Mouse (Mus musculus) midbrain, postnatal 0 days (tissue): ENCODE measurements at regions not wholly inside any gene's neighbourhood (a gene's known extent, or its start where the extent isn't known, plus 50 kb on each side); places are given as distances from the start of the nearest gene placed in this dataset.

ENCODE experiments used
- ATAC-seq: fragments of 200-750 bp; cut with Nextera tagmentation; 2 replicates; pipeline ENCODE4 v1.8.0; 2017; ENCODE audit warnings: moderate number of reproducible peaks, mild to moderate bottlenecking, moderate TSS enrichment, moderate library complexity; ENCODE audit not compliant: low FRiP score
- DNase-seq: peaks from one replicate; pipeline ENCODE4 v3.0.0-alpha.2; 2015; ENCODE audit warnings: low spot score
- H3K27ac ChIP-seq: fragments of 300-500 bp; sonication (generic); 2 replicates; pipeline ENCODE4 v1.5.1; 2014; ENCODE audit warnings: low read depth, mild to moderate bottlenecking, low read length, mixed read lengths
- H3K27me3 ChIP-seq: fragments of 300-500 bp; sonication (generic); 2 replicates; pipeline ENCODE4 v1.6.1; 2014; ENCODE audit warnings: low read length, control low read depth, mixed read lengths; ENCODE audit not compliant: insufficient read depth
- H3K36me3 ChIP-seq: fragments of 300-500 bp; sonication (generic); 2 replicates; pipeline ENCODE4 v1.6.1; 2014; ENCODE audit warnings: low read length, control low read depth, mixed read lengths; ENCODE audit not compliant: insufficient read depth
- H3K4me1 ChIP-seq: fragments of 300-500 bp; sonication (generic); 2 replicates; pipeline ENCODE4 v1.6.1; 2014; ENCODE audit warnings: mild to moderate bottlenecking, control low read depth, antibody characterized with exemption, low read length, mixed read lengths; ENCODE audit not compliant: insufficient read depth
- H3K4me2 ChIP-seq: fragments of 300-500 bp; sonication (generic); 2 replicates; pipeline ENCODE4 v1.6.1; 2014; ENCODE audit warnings: low read depth, mild to moderate bottlenecking, low read length, mixed read lengths; ENCODE audit not compliant: poor library complexity, severe bottlenecking
- H3K4me3 ChIP-seq: fragments of 300-500 bp; sonication (generic); 2 replicates; pipeline ENCODE4 v1.5.1; 2014; ENCODE audit warnings: low read depth, mild to moderate bottlenecking, low read length, moderate library complexity
- H3K9ac ChIP-seq: fragments of 300-500 bp; sonication (generic); replicated peaks from 2 replicates; pipeline ENCODE4 v1.6.1; 2014; ENCODE audit warnings: mild to moderate bottlenecking, low read length, moderate library complexity, mixed read lengths; ENCODE audit not compliant: poor library complexity, severe bottlenecking
- H3K9me3 ChIP-seq: fragments of 300-500 bp; sonication (generic); 2 replicates; pipeline ENCODE4 v1.6.1; 2016; ENCODE audit warnings: low read length, control low read depth
- CTCF ChIP-seq: IDR thresholded peaks from 2 replicates; pipeline ENCODE4 v1.5.1; 2016; ENCODE audit warnings: antibody characterized with exemption, mild to moderate bottlenecking
- WGBS: fragments of 180-500 bp; shearing (Covaris S2); extraction: QIAGEN DNeasy Blood & Tissue Kit; methylation state at CpG from one replicate; pipeline ENCODE4 v1.1.7; 2014; 5-methylcytosine and 5-hydroxymethylcytosine counted together

DNA sequence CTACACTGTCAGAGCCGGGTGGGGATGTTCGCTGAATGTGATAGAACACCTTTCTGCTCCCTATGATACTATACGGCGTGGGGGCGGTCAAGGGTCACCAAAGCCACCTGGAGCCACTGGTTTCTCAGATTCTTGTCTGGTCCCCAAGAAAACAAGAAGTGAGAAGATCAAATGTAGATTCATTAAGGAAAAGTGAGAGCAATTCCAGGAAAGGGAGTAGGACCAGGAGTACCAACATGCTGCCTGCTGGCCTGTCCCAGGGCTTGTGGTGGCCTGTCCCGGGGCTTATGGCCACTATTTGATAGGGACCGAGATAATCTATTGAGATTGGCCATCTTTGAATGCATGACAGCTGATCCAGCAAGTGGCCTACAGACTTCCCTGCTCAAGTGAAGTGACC is 58.8 kb upstream of the Fut8 start:
- no peak for TF ChIP-seq CTCF
- DNase-seq (no peak), ATAC-seq (no peak)
- H3K4me2 ChIP-seq: no peak overlapping the region
- WGBS: 96% methylated on average over 7 of the region's 7 CpGs
- H3K4me1 ChIP-seq: no peaks in the 10 kb centered on the region
- no peaks in the 10 kb centered on the region for H3K36me3 ChIP-seq
- no peaks in the 10 kb centered on the region for H3K27me3 ChIP-seq
- H3K9me3 ChIP-seq: no peaks in the 10 kb centered on the region
- no peak overlapping the region for H3K9ac ChIP-seq
- no peak overlapping the region for H3K27ac ChIP-seq
- H3K4me3 ChIP-seq: no peak overlapping the region

DNA sequence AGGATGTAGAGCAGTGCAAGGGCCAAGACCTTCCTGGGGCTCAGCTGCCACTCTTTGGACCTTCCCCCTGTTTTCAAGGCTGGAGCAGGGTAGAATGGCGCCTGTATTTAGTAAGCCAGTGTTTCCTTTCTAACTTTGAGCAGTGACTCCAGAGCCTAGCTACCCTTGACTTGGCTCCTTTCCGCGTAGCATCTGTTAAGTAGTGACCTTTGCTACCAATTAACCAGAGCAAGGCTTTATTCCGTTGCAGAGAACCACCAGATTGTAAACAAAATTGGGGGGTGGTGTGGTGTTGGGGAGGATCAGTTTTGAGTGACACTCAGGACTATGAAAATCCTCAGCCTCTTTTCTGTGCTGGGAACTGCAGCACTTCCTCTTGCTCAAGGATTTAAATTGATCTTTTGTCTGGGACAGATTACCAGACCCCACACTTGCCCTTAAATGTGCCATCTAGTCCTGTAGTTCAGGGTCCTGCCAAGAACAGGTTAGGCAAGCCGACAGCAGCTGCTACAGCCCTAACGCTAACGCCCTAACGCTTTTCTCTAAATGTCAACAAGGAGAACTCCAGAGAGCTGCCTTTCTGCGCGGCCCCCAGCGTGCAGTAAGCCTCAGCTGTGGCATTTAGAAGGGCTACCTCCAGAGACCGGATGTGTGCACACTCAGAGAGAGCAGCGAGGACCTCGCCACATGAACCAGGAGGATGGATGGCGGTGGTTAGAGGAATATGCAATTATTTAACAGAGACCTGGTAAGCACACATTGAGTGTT is 59.9 kb upstream of the Fut8 start:
- 48% methylated on average over 15 of the region's 15 CpGs for WGBS
- H3K36me3 ChIP-seq: no peaks in the 10 kb centered on the region
- no peaks in the 10 kb centered on the region for H3K4me1 ChIP-seq
- no peak for ATAC-seq
- no peak overlapping the region for H3K4me3 ChIP-seq
- no peak overlapping the region for H3K9ac ChIP-seq
- DNase-seq: no peak
- H3K27me3 ChIP-seq: no peaks in the 10 kb centered on the region
- no peak for TF ChIP-seq CTCF
- no peak overlapping the region for H3K4me2 ChIP-seq
- no peak overlapping the region for H3K27ac ChIP-seq
- H3K9me3 ChIP-seq: no peaks in the 10 kb centered on the region

DNA sequence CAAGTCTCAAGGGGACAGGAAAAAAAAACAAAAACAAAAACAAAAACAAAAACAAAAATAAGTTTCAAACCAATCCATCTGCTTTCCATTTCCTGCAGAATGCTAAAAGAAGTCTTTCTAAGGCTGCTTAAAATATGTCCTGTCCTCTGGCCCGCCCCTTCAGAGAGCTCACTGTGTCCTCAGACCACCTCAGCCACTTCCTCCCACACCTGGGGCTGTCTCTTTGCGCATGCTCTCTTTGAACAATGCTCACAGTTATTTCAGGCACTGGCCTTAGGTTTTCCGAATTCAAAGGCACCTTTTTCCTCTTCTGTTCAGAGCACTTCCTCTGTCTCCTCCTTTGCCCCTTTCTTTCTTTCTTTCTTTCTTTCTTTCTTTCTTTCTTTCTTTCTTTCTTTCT is 60.6 kb upstream of the Fut8 start:
- Histone ChIP-seq H3K36me3 (no peaks in the 10 kb centered on the region), H3K4me2 (no peak overlapping the region), H3K27me3 (no peaks in the 10 kb centered on the region), H3K4me1 (no peaks in the 10 kb centered on the region), H3K9me3 (no peaks in the 10 kb centered on the region), H3K9ac (no peak overlapping the region), H3K4me3 (no peak overlapping the region), H3K27ac (no peak overlapping the region)
- DNase-seq (no peak), ATAC-seq (no peak)
- 72% methylated on average over 3 of the region's 3 CpGs for WGBS
- TF ChIP-seq CTCF: no peak

DNA sequence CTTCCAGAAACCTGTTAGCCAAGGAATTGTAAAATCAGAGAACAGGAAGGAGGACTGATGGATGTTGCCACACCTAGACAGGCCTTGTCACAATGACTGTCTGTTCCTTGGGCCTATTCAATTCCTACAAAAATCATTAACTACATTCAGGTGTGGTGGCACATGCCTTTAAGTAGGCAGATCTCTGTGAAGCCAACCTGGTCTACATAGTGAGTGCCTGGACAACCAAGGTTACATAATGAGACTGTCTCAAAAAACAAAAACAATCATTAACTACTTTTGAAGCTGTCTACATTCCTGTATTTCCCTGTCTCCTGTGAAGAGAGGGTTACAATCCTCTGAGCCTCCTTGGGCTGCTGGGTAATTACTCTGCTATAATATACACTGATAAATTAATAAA is 63.9 kb upstream of the Fut8 start:
- no peak overlapping the region for H3K4me3 ChIP-seq
- no peak overlapping the region for H3K9ac ChIP-seq
- H3K27ac ChIP-seq: no peak overlapping the region
- no peaks in the 10 kb centered on the region for H3K36me3 ChIP-seq
- H3K4me2 ChIP-seq: no peak overlapping the region
- no peaks in the 10 kb centered on the region for H3K9me3 ChIP-seq
- TF ChIP-seq CTCF: no peak
- DNase-seq (no peak), ATAC-seq (no peak)
- no peaks in the 10 kb centered on the region for H3K4me1 ChIP-seq
- H3K27me3 ChIP-seq: no peaks in the 10 kb centered on the region

DNA sequence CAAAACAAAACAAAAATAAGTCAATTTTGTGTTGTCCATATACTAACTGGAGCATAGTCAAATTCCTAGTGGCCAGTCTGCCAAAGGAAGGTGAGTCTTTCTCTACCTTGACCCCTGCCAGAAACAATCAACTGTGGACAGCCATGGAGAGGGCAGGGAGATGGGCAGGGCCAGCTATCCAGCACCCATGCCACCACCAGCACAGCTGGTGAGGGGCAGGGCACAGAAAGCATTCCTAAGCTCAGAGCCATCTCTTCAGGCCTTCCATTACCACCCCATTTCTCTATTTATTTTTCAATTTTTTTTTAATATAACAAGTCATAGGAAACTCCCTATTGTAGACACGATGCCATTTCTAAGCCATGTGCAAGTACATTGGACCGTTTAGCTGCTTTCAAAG is 65.4 kb upstream of the Fut8 start:
- H3K4me1 ChIP-seq: no peaks in the 10 kb centered on the region
- H3K27ac ChIP-seq: no peak overlapping the region
- H3K9me3 ChIP-seq: no peaks in the 10 kb centered on the region
- WGBS: 95% methylated on average over 2 of the region's 2 CpGs
- no peak for TF ChIP-seq CTCF
- no peaks in the 10 kb centered on the region for H3K27me3 ChIP-seq
- H3K4me3 ChIP-seq: no peak overlapping the region
- H3K36me3 ChIP-seq: no peaks in the 10 kb centered on the region
- no peak overlapping the region for H3K4me2 ChIP-seq
- H3K9ac ChIP-seq: no peak overlapping the region
- ATAC-seq: no peak
- no peak for DNase-seq

DNA sequence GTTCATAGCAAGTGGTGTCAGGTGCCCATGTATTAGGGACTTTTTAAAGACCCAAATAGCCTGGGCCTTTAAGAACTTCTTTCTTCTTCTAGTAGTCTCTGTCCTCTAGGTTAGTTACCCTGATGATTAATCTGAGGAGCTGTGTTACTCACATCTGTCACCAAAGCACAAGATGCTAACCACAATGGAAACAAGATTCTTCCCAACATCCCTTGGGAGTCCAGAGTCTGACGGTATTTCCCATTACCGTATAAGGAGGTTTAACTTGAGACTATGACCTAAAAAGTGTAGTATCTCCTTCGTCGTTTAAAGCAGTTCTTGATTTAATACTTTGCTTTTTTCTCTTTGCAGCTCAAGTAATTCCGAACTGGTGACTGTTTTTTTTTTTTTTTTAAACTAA is 67.7 kb upstream of the Fut8 start:
- no peaks in the 10 kb centered on the region for H3K27me3 ChIP-seq
- no peak for TF ChIP-seq CTCF
- H3K4me1 ChIP-seq: no peaks in the 10 kb centered on the region
- no peak overlapping the region for H3K4me2 ChIP-seq
- H3K9ac ChIP-seq: no peak overlapping the region
- DNase-seq (no peak), ATAC-seq (no peak)
- no peak overlapping the region for H3K27ac ChIP-seq
- 93% methylated on average over 5 of the region's 5 CpGs for WGBS
- no peaks in the 10 kb centered on the region for H3K36me3 ChIP-seq
- no peaks in the 10 kb centered on the region for H3K9me3 ChIP-seq
- H3K4me3 ChIP-seq: no peak overlapping the region
